Mouse (Mus musculus) frontal cortex, postnatal 10 days (tissue): ENCODE measurements around the gene Olfr1109.

Source experiments
- DNase-seq, 2 experiments: peaks; one replicate each; pipeline ENCODE4 v3.0.0; 2022; ENCODE audit warnings: low spot score in 2 of 2, mixed read lengths in 1 of 2

The Olfr1109 gene

GRCm38 (mm10) chr2:87095908-87096307 is at the start of gene Olfr1109:
Olfr1109 (minus strand) TSS chr2:87096008.
- DNase-seq, result no peak

- DNase-seq, result no peak
Measured at GRCm38 (mm10) chr2:87140200-87140599, 44.4 kb upstream of the Olfr1109 start, which contains the start of gene Olfr1110. Olfr1110 (minus strand) TSS chr2:87140300.

GRCm38 (mm10) chr2:87114467-87114866 is 18.7 kb upstream of the Olfr1109 start, which contains the start of gene Olfr259:
Olfr259 (minus strand) TSS chr2:87114567.
- DNase-seq, result no peak

- DNase-seq, result no peak
Measured at GRCm38 (mm10) chr2:87075717-87076116, 20.1 kb downstream of the Olfr1109 start, which contains the start of gene Olfr1107. Olfr1107 (minus strand) TSS chr2:87075817.

GRCm38 (mm10) chr2:87052173-87052572 is 43.6 kb downstream of the Olfr1109 start, which contains the start of gene Olfr1106:
Olfr1106 (minus strand) TSS chr2:87052273.
- DNase-seq, result no peak
